In genomic region chr1:34237689-34238091, GRCm38 (mm10) we compare ENCODE assay signal across 8 mouse cellular contexts.
DNase-seq lines count a peak whose midpoint lies in the region; ATAC-seq lines count a peak whose summit lies in the region.

No protein-coding gene starts in this region.

- peak overlapping the region; percentile 65; the same call in 1 of the 2 replicates for H3K4me2 ChIP-seq in forebrain, embryonic 15.5 days (replicated peaks)

- no peak overlapping the region for H3K9ac ChIP-seq in forebrain, embryonic 15.5 days (replicated peaks)

- peaks cover 31% of the 10 kb centered on the region for H3K4me1 ChIP-seq in forebrain, embryonic 15.5 days

- no peak for ATAC-seq in forebrain, embryonic 15.5 days (replicated peaks)

- H3K27ac ChIP-seq in forebrain, embryonic 15.5 days (replicated peaks): no peak overlapping the region

- H3K27me3 ChIP-seq in forebrain, embryonic 15.5 days: no peaks in the 10 kb centered on the region

- H3K4me3 ChIP-seq in forebrain, embryonic 15.5 days: no peak overlapping the region

- peak; percentile 15 for DNase-seq in embryo, embryonic 11 days
- DNase-seq in kidney, adult 9 months: peak; percentile 80
- peak; percentile 53 for DNase-seq in lung, postnatal 36 days
- DNase-seq in left cerebral cortex, postnatal 10 days (ENCODE audit: extremely low spot score in 1 of 2, low spot score in 2 of 2): no peak
- no peak for DNase-seq in gastrocnemius, postnatal 25 days
- DNase-seq in adrenal gland, postnatal 4 days (ENCODE audit: low spot score in 2 of 2): no peak
- DNase-seq in spleen, postnatal 10 days (ENCODE audit: low spot score in 2 of 2): no peak

- intact Hi-C loops in left cerebral cortex, postnatal 10 days (cut with DNase I): no loop called here

- WGBS in forebrain, embryonic 15.5 days: 35% methylated on average over 12 of the region's 12 CpGs

- H3K9me3 ChIP-seq in forebrain, embryonic 15.5 days: no peaks in the 10 kb centered on the region

- peaks cover 3% of the 10 kb centered on the region; the same call in 1 of the 2 replicates for H3K36me3 ChIP-seq in forebrain, embryonic 15.5 days

Comparison
In these comparisons a context has a peak if more than half of its experiments do, and no peak if none do; other contexts are left out.
1. DNase-seq: peak in embryo, embryonic 11 days (single experiment), kidney, adult 9 months (single experiment) and lung, postnatal 36 days (single experiment); none in left cerebral cortex, postnatal 10 days (0 of 2), gastrocnemius, postnatal 25 days (single experiment), adrenal gland, postnatal 4 days (0 of 2) and spleen, postnatal 10 days (0 of 2).